Mouse (Mus musculus) CD4-positive helper T cell, adult 2 months (primary cell): ENCODE measurements around the gene Tnni3k.

ENCODE experiments used
- DNase-seq: peaks from one replicate; pipeline ENCODE4 v3.0.0-alpha.2; 2012; ENCODE audit warnings: low read depth, missing footprints, low spot score

Gene Tnni3k

GRCm38 (mm10) chr3:154763374-154763773, 291.8 kb downstream of the Tnni3k start:
- DNase-seq, result no peak

GRCm38 (mm10) chr3:154761108-154761507, 294.1 kb downstream of the Tnni3k start:
- no peak for DNase-seq

GRCm38 (mm10) chr3:154758089-154758488, 297.1 kb downstream of the Tnni3k start:
- no peak for DNase-seq

GRCm38 (mm10) chr3:154755225-154755624, 300.0 kb downstream of the Tnni3k start:
- no peak for DNase-seq

- no peak for DNase-seq
Observed at GRCm38 (mm10) chr3:154754505-154754904, 300.7 kb downstream of the Tnni3k start.

GRCm38 (mm10) chr3:154744317-154744716, 310.9 kb downstream of the Tnni3k start:
- no peak for DNase-seq

- DNase-seq, result no peak
Observed at GRCm38 (mm10) chr3:154742927-154743326, 312.3 kb downstream of the Tnni3k start.

GRCm38 (mm10) chr3:154741496-154741895, 313.7 kb downstream of the Tnni3k start:
- no peak for DNase-seq
